Mouse (Mus musculus) bone marrow, adult 2 months (tissue): ENCODE data around the gene Gfpt2. TPM values are rescaled to one million over a fixed set of nuclear protein-coding genes. Genes with fewer than 3 reads are reported as not detected.

Source experiments
- H3K27ac ChIP-seq: fragments of 200-500 bp; 2 replicates; pipeline ENCODE4 v1.5.1; 2012; ENCODE audit warnings: low read depth, mild to moderate bottlenecking, control low read depth, inconsistent platforms, low read length; ENCODE audit not compliant: control insufficient read depth, poor library complexity, insufficient read depth
- H3K4me1 ChIP-seq: fragments of 200-500 bp; 2 replicates; pipeline ENCODE4 v1.6.1; 2011; ENCODE audit warnings: low read length; ENCODE audit not compliant: control insufficient read depth, insufficient read depth
- H3K4me3 ChIP-seq: fragments of 200-500 bp; replicated peaks from 2 replicates; pipeline ENCODE3; 2011; ENCODE audit warnings: mild to moderate bottlenecking, low read depth, low read length, control low read depth; ENCODE audit not compliant: control insufficient read depth
- CTCF ChIP-seq: fragments of 200-500 bp; IDR thresholded peaks from 2 replicates; pipeline ENCODE4 v1.5.1; 2011; ENCODE audit warnings: low read length, control low read depth; ENCODE audit not compliant: control insufficient read depth, insufficient read depth
- POLR2A ChIP-seq: fragments of 200-500 bp; IDR thresholded peaks from 2 replicates; pipeline ENCODE4 v1.6.1; 2011; ENCODE audit warnings: low read depth, mild to moderate bottlenecking, control low read depth, low read length, borderline replicate concordance; ENCODE audit not compliant: control insufficient read depth
- WGBS: fragments of 180-500 bp; shearing (Covaris S2); methylation state at CpG from one replicate; pipeline ENCODE4 v1.1.7; 2018; 5-methylcytosine and 5-hydroxymethylcytosine counted together
- polyA plus RNA-seq: library from polyadenylated mRNA; stranded (reverse); fragments of >200 nt; gene quantifications from 2 replicates; pipeline ENCODE4 v1.2.4, GENCODE M21; 2011; ENCODE audit warnings: low replicate concordance; ENCODE audit not compliant: missing spikeins, insufficient read depth, insufficient read length

Gfpt2 gene
- polyA plus RNA-seq, result 3.2 TPM in 1 of 2 replicates, not detected in the other

DNA sequence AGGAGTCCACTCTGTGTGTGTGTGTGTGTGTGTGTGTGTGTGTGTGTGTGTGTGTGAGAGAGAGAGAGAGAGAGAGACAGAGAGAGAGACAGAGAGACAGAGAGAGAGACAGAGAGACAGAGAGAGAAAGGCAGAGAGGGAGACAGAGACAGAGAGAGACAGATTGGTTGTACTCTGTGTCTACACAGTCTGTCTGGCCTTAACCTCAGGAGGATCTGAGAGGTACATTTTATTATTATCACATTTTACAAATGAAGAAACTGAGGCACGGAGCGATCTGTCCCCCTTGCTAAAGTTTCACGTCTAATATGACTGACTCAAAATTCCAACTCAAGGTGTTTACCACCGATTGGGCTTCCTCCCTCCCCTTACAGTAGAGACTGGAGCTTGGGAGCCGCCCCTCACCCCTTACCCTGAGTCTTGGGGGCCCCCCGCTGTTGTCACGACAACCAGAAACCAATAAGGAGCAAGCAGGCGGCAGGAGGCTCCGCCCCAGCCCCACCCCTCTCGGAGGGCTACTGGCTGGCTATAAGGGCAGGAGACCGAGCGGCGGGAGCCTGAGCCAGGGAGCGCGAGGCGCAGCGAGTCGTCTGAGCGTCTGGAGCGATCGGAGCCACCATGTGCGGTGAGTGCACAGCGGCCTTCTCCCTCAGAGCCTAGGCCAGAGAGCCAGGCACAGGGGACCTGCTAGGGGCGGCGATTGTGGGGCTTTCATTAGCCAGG, at the start of gene Gfpt2:
Gene Gfpt2 (plus strand): TSS at position 560 of the 723 bp plus-strand sequence.
- no peak for TF ChIP-seq POLR2A
- TF ChIP-seq CTCF, result no peak
- Histone ChIP-seq H3K27ac (no peak within 1 kb of the TSS; the same call in 1 of the 2 replicates), H3K4me3 (no peak within 1 kb of the TSS), H3K4me1 (no peaks in the 10 kb centered on the region)
- WGBS, result 2% methylated on average over 25 of the region's 25 CpGs

DNA sequence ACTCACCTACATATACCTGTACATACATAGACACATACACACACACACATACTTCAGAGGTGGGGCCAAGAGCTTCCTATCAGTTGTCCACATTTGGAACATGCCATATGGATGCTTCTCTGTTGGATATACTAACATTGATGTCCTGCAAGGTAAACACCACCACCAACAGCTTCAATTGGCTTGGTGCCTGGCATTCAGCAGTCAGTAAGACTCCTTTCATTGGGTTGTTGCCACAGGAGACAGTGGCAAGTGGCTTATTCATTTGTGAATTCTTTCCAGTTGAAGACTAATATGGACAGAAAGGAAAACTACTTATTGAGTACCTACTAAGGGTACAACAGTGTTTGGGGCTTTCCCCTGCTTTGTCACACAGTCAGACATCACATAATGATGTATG, 49.0 kb upstream of the Gfpt2 start:
- TF ChIP-seq POLR2A (no peak), CTCF (no peak)
- Histone ChIP-seq H3K4me1 (no peaks in the 10 kb centered on the region), H3K27ac (no peak overlapping the region), H3K4me3 (no peak overlapping the region)

DNA sequence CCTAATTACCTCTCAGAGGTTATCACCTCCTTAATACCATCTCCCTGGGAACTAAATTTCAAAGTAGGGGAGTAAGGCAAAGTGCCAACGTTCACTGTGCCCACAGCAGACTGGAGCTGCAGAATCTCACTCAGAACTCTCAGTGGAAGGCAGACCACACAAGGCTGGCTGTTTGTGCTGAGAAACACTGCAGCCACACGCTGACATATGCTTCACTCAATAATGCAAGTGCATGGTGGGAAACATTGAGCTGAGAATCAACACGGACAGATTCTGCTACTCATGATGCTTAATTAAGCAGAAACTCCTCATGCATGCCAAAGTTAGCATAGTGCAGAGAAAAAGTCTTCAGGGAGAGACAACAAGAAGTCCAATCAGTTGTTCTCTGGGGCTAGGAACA, 48.1 kb upstream of the Gfpt2 start:
- TF ChIP-seq CTCF (no peak), POLR2A (no peak)
- Histone ChIP-seq H3K27ac (no peak overlapping the region), H3K4me3 (no peak overlapping the region), H3K4me1 (no peaks in the 10 kb centered on the region)
- WGBS, result 69% methylated on average over 3 of the region's 3 CpGs

DNA sequence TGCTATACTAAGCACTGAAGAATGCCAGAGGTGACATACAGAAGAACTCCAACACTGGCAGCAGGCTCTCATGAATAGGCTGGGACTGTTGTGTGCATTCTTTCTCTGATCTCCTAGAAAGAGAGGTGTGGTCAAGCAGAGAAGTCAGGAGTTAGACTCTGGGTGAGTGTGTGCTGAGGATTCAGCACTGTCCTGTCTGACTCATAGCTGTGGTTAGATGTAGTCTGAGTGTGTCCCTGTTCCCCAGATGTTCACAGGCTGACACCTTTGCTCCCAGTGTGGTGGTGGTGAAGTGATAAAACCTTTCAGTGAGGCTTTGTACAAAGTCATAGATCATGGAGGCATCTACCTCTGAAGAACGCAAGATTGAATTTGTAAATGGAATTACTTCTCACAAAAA, 47.2 kb upstream of the Gfpt2 start:
- Histone ChIP-seq H3K27ac (no peak overlapping the region), H3K4me1 (no peaks in the 10 kb centered on the region), H3K4me3 (no peak overlapping the region)
- no peak for TF ChIP-seq POLR2A
- WGBS, result 88% methylated on average over 1 of the region's 1 CpGs

DNA sequence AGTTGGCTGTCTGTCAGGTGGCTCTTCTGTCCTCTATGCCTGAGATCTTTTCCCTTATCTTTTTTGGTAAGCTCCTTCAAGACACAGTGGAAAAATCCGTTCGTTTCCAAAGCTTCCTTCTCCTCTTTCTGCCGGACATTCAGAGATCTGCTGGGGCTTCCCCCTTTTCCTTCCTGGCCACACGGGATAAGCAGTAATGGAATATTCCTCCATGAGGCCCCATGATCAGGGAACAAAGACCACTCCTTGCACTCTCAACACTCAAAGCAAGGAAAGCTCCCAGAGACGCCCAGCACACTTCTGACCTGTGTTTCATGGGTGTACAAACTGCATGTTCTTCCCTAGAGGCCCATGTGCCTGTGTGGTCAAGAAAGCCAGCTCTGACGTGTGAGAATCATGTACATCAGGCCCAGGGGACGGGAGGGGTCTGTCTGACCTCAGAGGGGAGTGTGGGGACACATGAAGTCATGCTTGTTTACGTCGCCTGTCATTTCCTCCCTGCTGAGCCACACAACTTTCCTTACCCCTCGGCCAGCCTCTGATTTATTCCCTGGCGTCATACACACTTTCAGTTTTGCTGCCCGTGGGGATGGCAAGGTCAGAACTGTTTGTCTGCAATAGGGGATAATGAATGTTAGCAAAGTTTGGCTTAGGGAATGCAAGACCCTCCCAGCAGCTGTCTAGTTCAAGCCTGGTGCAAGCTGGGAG, 38.9 kb upstream of the Gfpt2 start:
- H3K4me3 ChIP-seq, result no peak overlapping the region
- 33% methylated on average over 12 of the region's 12 CpGs for WGBS
- TF ChIP-seq POLR2A (no peak), CTCF (no peak)
- H3K27ac ChIP-seq, result no peak overlapping the region
- H3K4me1 ChIP-seq, result no peaks in the 10 kb centered on the region

DNA sequence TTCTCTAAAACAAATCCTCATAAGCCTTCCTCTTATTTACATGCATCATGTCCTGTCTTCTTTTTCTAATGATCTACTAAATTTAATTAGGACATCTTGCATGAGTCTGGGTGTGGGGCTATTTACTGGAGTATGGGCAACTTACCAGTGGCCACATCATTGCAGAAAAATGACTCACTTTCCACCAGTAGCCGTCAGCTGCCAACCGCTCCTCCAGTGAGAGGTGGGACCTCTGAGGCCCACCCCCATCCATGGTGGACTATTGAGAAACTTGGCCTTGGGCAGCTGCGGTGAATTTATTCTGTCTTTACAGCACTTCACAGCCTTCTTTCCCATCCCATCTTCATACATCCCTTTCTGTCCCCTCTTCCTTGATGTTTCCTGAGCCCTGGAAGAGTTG, 35.9 kb upstream of the Gfpt2 start:
- Histone ChIP-seq H3K4me3 (no peak overlapping the region), H3K4me1 (no peaks in the 10 kb centered on the region), H3K27ac (no peak overlapping the region)
- TF ChIP-seq CTCF, result no peak
- no peak for TF ChIP-seq POLR2A
- 80% methylated on average over 3 of the region's 3 CpGs for WGBS

DNA sequence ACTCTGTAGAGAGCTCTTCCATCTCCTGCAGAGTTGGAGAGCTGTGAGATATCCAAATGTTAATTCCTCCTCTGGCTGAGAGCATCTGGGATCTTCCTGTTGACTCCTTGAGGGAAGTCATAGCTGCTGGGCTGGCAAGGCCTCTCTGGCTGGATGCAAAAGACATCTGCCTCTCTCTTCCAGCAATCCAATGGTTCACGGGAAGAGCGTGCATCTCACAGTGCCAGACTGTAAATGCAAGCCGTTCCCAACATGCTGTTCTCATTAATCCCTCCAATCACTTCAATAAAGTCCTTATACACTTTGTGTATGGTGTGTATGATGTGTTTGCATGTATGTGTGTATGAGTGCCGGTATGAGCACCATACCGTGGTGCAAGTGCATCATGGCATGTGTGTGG, 32.8 kb upstream of the Gfpt2 start:
- TF ChIP-seq CTCF, result no peak
- TF ChIP-seq POLR2A, result no peak
- Histone ChIP-seq H3K4me1 (no peaks in the 10 kb centered on the region; the same call in 1 of the 2 replicates), H3K27ac (no peak overlapping the region), H3K4me3 (no peak overlapping the region)
- 86% methylated on average over 5 of the region's 5 CpGs for WGBS

DNA sequence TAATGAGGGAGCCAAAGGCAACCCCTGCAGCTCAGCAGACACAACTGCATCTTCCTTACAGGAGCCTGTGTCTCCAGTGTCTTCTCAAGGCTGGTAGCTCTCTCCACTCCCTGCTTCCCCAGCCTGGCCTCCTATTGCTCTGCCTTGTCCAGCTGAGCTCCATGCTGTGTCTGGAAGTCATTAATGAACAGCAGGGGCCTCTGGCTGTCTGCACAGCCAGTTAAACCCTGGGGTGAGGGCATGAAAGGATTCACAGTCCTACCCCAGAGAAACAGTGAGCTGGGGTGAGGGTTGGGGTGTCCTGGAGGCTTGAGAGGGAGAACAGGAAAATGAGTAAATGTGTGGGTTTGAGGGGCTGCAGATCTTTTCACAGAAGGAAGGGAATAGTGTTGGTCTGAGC, 30.4 kb upstream of the Gfpt2 start:
- Histone ChIP-seq H3K4me1 (no peaks in the 10 kb centered on the region; the same call in 1 of the 2 replicates), H3K27ac (no peak overlapping the region), H3K4me3 (no peak overlapping the region)
- TF ChIP-seq CTCF (no peak), POLR2A (no peak)
